In genomic region chr1:191732623-191733022, GRCm38 (mm10) we compare ENCODE assay signal across 25 mouse cellular contexts.
"Had no signal": no experiment of that assay in that cellular context is flagged by ENCODE, and none has a peak within 500 bp of the region (broad histone marks: within the 10 kb centered on the region; RNA-seq: fewer than 3 reads in every experiment).

No protein-coding gene starts in this region.

- ATAC-seq: forebrain, embryonic 13.5 days; forebrain, embryonic 14.5 days; forebrain, embryonic 15.5 days; forebrain, embryonic 16.5 days; forebrain, postnatal 0 days had no signal

- H3K4me1 ChIP-seq: embryonic facial prominence, embryonic 12.5 days; embryonic facial prominence, embryonic 15.5 days; forebrain, embryonic 10.5 days; forebrain, embryonic 12.5 days; forebrain, embryonic 13.5 days; forebrain, embryonic 15.5 days; heart, embryonic 10.5 days had no signal

- H3K27me3 ChIP-seq: embryonic facial prominence, embryonic 12.5 days; embryonic facial prominence, embryonic 13.5 days; embryonic facial prominence, embryonic 15.5 days; forebrain, embryonic 12.5 days; forebrain, embryonic 13.5 days; forebrain, embryonic 15.5 days had no signal

- H3K4me3 ChIP-seq: embryonic facial prominence, embryonic 12.5 days; embryonic facial prominence, embryonic 13.5 days; embryonic facial prominence, embryonic 15.5 days; erythroblast, embryonic 14.5 days; forebrain, embryonic 10.5 days; forebrain, embryonic 12.5 days; forebrain, embryonic 13.5 days; forebrain, embryonic 15.5 days; gastrocnemius, adult 2 months; heart, adult 2 months; heart, embryonic 10.5 days had no signal

- H3K9me3 ChIP-seq: embryonic facial prominence, embryonic 12.5 days; embryonic facial prominence, embryonic 13.5 days; embryonic facial prominence, embryonic 15.5 days; forebrain, embryonic 10.5 days; forebrain, embryonic 12.5 days; forebrain, embryonic 13.5 days; forebrain, embryonic 15.5 days; heart, embryonic 10.5 days had no signal

- DNase-seq: cerebellum, adult 9-11 months; cerebellum, postnatal 10 days; cerebellum, postnatal 14 days; cerebellum, postnatal 25 days; cerebellum, postnatal 36 days; embryo, embryonic 11 days; forebrain, postnatal 0 days; gastrocnemius, adult 2 months; gastrocnemius, postnatal 10 days; gastrocnemius, postnatal 14 days; gastrocnemius, postnatal 25 days; gastrocnemius, postnatal 36 days; heart, adult 18-20 months; heart, adult 2 months had no signal

- H3K27ac ChIP-seq: embryonic facial prominence, embryonic 12.5 days; embryonic facial prominence, embryonic 13.5 days; embryonic facial prominence, embryonic 15.5 days; forebrain, embryonic 10.5 days; forebrain, embryonic 12.5 days; forebrain, embryonic 13.5 days; forebrain, embryonic 15.5 days; gastrocnemius, adult 2 months; heart, adult 2 months; heart, embryonic 10.5 days had no signal
